Mouse (Mus musculus) heart, embryonic 10.5 days (tissue): ENCODE data around the gene Pcdh9. TPM values are rescaled to one million over a fixed set of nuclear protein-coding genes. Genes with fewer than 3 reads are reported as not detected.

Experiments
- DNase-seq: peaks from one replicate; pipeline ENCODE4 v3.0.0-alpha.2; 2017; ENCODE audit warnings: low spot score
- H3K27ac ChIP-seq: fragments of 300-500 bp; sonication (generic); 2 replicates; pipeline ENCODE4 v1.5.1; 2016; ENCODE audit warnings: mild to moderate bottlenecking
- H3K27me3 ChIP-seq: fragments of 300-500 bp; sonication (generic); 2 replicates; pipeline ENCODE4 v1.6.1; 2016; ENCODE audit warnings: mild to moderate bottlenecking; ENCODE audit not compliant: poor library complexity, insufficient read depth, severe bottlenecking
- H3K36me3 ChIP-seq: fragments of 300-500 bp; sonication (generic); 2 replicates; pipeline ENCODE4 v1.6.1; 2016; ENCODE audit warnings: mild to moderate bottlenecking, moderate library complexity
- H3K4me1 ChIP-seq: fragments of 300-500 bp; sonication (generic); 2 replicates; pipeline ENCODE4 v1.6.1; 2016; ENCODE audit warnings: mild to moderate bottlenecking
- H3K4me3 ChIP-seq: fragments of 300-500 bp; sonication (generic); 2 replicates; pipeline ENCODE4 v1.5.1; 2016; ENCODE audit warnings: mild to moderate bottlenecking, moderate library complexity
- H3K9me3 ChIP-seq: fragments of 300-500 bp; sonication (generic); 2 replicates; pipeline ENCODE4 v1.6.1; 2016; ENCODE audit warnings: mild to moderate bottlenecking, moderate library complexity
- WGBS: fragments of 180-500 bp; shearing (Covaris S2); methylation state at CpG from one replicate; pipeline ENCODE4 v1.1.7; 2016; 5-methylcytosine and 5-hydroxymethylcytosine counted together
- polyA plus RNA-seq: library from polyadenylated mRNA; unstranded; fragments of >200 nt; fragmentation: Nextera tagmentation; extraction: Ambion mirVana; gene quantifications from 2 replicates; pipeline ENCODE4 v1.2.1, GENCODE M21; 2016

Pcdh9 gene
- polyA plus RNA-seq, 1 experiment from 2014 or later, result 3.4 TPM

DNA sequence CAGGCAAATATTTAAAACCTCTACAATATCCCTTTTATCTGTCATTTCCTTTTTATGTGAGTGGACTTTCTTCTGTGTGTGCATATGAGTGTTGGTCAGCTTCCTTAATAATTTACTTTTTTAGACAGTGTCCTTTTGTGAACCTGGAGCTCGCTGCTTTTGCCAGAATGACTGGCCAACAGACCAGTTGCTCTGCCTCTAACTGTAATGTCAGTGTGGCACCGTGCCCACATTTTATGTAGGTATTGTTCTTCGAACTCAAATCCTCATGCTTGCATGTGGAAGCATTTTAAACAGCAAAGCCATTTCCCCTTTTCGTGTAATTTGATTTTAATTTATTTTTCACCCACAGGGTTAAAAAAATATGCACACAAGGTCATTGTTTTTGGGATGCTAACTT, 748.4 kb downstream of the Pcdh9 start:
- no peaks in the 10 kb centered on the region for H3K9me3 ChIP-seq
- no peak overlapping the region for H3K4me3 ChIP-seq
- WGBS, result 78% methylated on average over 4 of the region's 4 CpGs
- no peaks in the 10 kb centered on the region for H3K4me1 ChIP-seq
- no peaks in the 10 kb centered on the region for H3K27me3 ChIP-seq
- H3K27ac ChIP-seq, result no peak overlapping the region
- no peak for DNase-seq
- H3K36me3 ChIP-seq, result no peaks in the 10 kb centered on the region

DNA sequence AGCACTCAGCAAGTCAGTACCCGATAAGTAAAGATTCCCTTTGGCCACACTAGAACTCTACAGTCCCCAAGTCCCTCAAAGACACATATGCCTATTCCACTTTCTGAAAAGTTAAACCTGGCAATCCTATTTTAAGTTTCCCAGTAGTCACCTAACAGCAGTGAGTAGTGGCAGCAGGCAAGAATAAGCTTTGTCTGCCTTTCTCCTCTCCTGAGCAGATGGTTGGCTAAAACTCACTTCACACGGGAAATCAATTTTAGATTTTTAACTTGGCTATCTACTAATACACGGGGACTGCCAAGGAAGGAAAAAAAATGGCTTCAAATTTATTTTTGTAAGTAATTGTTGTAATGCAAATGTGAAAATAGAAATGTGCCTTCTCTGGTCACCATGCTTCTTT, 763.5 kb downstream of the Pcdh9 start:
- Histone ChIP-seq H3K4me3 (no peak overlapping the region), H3K27ac (no peak overlapping the region)
- WGBS, result 78% methylated on average over 3 of the region's 3 CpGs

DNA sequence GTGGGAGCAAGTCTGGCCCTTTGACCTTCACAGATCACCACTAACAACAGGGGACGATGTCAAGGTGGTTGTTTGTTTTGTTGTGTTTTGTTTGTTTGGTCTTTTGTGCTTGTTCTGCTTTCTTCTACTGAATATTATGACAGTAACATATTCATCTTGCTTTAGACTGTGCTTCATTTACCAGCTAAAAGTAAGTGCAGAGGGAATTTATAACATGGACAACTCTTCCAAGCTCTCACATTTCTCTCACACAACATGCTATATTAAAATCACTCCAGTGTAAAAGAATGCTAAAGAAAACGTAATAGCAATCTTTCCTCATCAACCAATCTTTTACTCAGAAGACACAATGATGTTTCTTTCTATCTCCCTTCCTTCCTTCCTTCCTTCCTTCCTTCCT, 787.7 kb downstream of the Pcdh9 start:
- H3K4me1 ChIP-seq, result no peaks in the 10 kb centered on the region
- no peaks in the 10 kb centered on the region for H3K27me3 ChIP-seq
- no peaks in the 10 kb centered on the region for H3K36me3 ChIP-seq
- 68% methylated on average over 2 of the region's 2 CpGs for WGBS
- H3K4me3 ChIP-seq, result no peak overlapping the region
- no peak for DNase-seq
- no peak overlapping the region for H3K27ac ChIP-seq
- no peaks in the 10 kb centered on the region for H3K9me3 ChIP-seq

More for the DNA sequence above, 763.5 kb downstream of the Pcdh9 start:
- Histone ChIP-seq H3K36me3 (no peaks in the 10 kb centered on the region), H3K9me3 (no peaks in the 10 kb centered on the region), H3K4me1 (no peaks in the 10 kb centered on the region), H3K27me3 (no peaks in the 10 kb centered on the region)
- DNase-seq, result no peak

DNA sequence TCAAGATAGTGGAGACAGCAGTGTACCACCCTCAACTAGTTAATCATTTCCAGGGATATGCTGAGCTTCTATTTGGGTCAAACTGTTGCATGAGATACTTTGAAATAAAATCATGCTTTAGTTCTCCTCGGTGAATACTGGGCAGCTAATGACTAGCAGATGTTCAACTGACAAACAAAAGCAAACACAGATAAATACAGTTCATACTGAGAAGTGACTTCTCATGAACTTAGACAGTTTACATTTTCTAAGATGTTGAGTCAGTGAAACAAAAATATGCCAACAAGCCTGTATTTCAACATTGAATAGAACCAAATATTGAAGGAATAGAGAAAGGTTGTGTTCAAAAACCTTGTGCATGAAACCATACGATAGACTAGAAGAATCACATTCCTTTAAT, 795.4 kb downstream of the Pcdh9 start:
- H3K9me3 ChIP-seq, result no peaks in the 10 kb centered on the region
- H3K27ac ChIP-seq, result no peak overlapping the region
- WGBS, result 78% methylated on average over 2 of the region's 2 CpGs
- H3K27me3 ChIP-seq, result no peaks in the 10 kb centered on the region
- no peaks in the 10 kb centered on the region for H3K36me3 ChIP-seq
- H3K4me1 ChIP-seq, result 0 out of 2 replicates have a peak, but pooled peaks cover 5% of the 10 kb centered on the region
- DNase-seq, result no peak
- H3K4me3 ChIP-seq, result no peak overlapping the region

DNA sequence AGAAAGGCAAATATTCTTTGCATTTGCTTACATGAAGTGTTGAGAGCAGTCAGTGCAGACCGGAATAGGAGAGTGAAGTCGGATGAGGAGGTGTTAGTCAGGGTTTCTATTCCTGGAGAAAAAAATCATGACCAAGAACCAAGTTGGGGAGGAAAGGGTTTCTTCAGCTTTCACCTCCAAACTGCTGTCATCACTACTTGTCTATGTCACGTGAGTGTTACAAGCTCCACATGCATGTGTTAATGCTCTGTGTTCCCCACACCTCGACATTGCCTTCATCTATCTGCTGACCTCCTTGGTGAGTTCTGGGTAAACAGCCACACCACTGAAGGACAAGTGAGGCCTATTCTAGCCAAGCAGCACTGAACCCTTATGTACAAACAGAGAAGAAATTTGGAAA, 797.7 kb downstream of the Pcdh9 start:
- no peak for DNase-seq
- no peak overlapping the region for H3K4me3 ChIP-seq
- 0 out of 2 replicates have a peak, but pooled peaks cover 5% of the 10 kb centered on the region for H3K4me1 ChIP-seq
- no peaks in the 10 kb centered on the region for H3K27me3 ChIP-seq
- no peaks in the 10 kb centered on the region for H3K36me3 ChIP-seq
- no peaks in the 10 kb centered on the region for H3K9me3 ChIP-seq
- H3K27ac ChIP-seq, result no peak overlapping the region
- WGBS, result 39% methylated on average over 4 of the region's 4 CpGs

DNA sequence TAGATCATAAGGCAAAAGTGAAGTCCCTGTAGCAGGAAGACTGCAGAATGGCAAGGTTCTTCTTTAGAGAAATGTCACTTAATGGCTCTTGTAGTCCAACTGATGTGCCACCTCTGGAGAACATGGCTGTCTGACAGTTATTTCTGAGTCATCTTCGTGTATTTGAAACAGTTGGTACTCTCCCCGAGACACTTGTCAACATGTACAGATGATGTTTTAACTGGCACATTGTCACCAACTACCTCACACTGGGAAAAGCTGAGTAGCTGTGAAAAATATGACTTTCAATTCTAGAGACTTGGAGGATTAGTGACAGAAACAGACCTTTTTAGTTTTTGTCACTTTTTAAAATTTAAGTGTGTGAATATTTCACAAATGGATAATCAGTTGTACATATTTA, 804.8 kb downstream of the Pcdh9 start:
- DNase-seq, result no peak
- Histone ChIP-seq H3K27me3 (no peaks in the 10 kb centered on the region), H3K9me3 (no peaks in the 10 kb centered on the region), H3K4me1 (no peaks in the 10 kb centered on the region), H3K36me3 (no peaks in the 10 kb centered on the region), H3K27ac (no peak overlapping the region), H3K4me3 (no peak overlapping the region)
- 76% methylated on average over 2 of the region's 2 CpGs for WGBS

DNA sequence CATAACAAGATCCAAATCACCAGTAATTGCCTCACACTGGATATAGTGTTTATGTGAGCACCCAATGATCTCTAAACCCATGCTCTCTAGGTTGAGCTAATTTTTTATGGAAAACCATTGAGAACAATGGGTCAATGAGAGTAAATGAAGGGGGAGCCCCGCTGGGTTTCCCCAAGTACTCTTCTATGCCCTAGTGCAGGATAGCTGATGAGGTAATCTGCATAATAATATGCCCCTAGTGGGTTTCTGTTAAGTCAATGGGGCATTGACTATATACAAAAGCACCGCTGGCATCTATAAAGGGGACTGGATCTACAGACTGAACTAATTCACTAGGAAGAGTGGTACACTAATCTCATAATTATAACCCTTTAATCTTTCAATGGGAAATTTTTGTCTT, 807.3 kb downstream of the Pcdh9 start:
- Histone ChIP-seq H3K27me3 (no peaks in the 10 kb centered on the region), H3K36me3 (no peaks in the 10 kb centered on the region), H3K27ac (no peak overlapping the region), H3K9me3 (no peaks in the 10 kb centered on the region), H3K4me1 (no peaks in the 10 kb centered on the region), H3K4me3 (no peak overlapping the region)
- 39% methylated on average over 2 of the region's 2 CpGs for WGBS
- no peak for DNase-seq

DNA sequence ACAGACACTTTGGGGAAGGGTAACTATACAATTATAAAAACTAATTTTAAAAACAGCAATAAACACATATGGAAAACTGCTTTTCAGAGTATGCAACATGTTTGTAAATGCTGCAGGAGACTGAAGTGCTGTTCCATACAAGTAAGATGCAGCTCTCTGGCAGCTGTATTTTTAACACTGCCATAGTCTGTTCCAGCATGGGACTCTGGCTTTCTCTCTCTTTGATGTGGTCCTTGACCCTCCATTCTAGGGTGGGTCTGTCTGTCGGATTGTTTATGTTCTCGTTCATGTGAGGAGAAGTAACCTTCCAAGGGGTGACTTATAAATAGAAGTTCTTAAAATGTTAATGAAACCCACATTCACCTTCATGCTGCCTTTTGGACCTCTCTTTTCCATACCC, 809.6 kb downstream of the Pcdh9 start:
- Histone ChIP-seq H3K9me3 (no peaks in the 10 kb centered on the region), H3K4me1 (no peaks in the 10 kb centered on the region), H3K36me3 (no peaks in the 10 kb centered on the region), H3K27me3 (no peaks in the 10 kb centered on the region), H3K4me3 (no peak overlapping the region), H3K27ac (no peak overlapping the region)
- DNase-seq, result no peak
- WGBS, result 39% methylated on average over 2 of the region's 2 CpGs

DNA sequence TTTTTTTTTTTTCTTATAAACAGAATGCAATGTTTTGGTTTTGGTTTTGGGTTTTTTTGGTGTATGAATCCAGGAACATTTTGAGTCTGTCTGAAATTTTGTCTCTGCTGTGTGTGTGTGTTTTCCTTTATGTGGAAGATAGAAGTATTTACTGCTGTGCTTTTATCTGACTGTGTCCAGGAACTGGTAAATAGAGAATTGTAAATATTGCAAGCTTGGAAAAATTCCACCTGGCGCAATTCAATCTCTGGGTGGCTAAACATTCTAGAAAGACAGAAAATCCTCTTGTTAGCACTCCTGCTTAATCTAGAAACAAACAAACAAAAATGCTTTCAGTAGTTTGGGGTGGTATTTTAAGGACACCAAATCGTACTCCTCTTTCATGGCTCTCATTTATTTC, 814.7 kb downstream of the Pcdh9 start:
- Histone ChIP-seq H3K9me3 (no peaks in the 10 kb centered on the region), H3K4me1 (no peaks in the 10 kb centered on the region), H3K4me3 (no peak overlapping the region), H3K36me3 (no peaks in the 10 kb centered on the region), H3K27me3 (no peaks in the 10 kb centered on the region), H3K27ac (no peak overlapping the region)
- WGBS, result 72% methylated on average over 2 of the region's 2 CpGs
- DNase-seq, result no peak

DNA sequence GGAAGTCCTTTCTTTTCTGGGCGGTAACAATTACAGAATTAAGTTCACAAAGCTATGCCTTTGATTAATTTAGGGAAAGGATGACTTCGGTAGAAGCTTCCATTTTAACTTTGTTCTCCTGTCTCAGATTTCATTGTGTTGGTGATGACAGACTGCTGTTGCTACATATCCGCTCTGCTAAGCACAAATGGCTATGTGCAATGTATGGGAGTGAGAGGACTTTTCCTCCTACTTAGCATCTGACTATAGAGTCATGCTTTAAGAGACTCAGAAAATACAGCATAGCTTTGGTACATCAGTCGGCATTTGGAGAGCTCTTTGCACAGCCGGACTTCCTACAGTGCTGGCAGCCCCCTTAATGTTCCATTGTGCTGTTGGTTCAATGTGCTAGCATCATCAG, 818.1 kb downstream of the Pcdh9 start:
- H3K27me3 ChIP-seq, result no peaks in the 10 kb centered on the region
- H3K27ac ChIP-seq, result no peak overlapping the region
- no peaks in the 10 kb centered on the region for H3K9me3 ChIP-seq
- no peaks in the 10 kb centered on the region for H3K4me1 ChIP-seq
- no peak overlapping the region for H3K4me3 ChIP-seq
- 81% methylated on average over 5 of the region's 5 CpGs for WGBS
- DNase-seq, result no peak
- no peaks in the 10 kb centered on the region for H3K36me3 ChIP-seq

DNA sequence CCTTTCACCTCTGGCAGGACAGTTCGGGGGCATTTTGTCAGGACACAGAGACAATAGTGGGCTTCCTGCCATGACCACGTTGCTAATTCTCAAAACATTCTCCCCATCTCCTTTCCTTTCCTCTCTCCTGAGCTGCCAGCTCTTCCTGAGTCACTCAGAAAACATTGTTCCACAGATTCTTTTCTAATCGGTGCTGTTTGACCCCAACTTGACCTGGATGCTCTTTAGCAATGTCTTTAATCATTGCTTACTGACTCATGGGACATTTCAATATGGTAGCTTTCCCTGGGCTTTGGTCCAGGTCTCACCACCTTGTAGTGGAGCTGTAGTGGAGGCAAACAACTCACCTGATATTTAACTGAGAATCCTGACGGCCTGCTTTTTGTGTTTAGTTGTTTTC, 820.3 kb downstream of the Pcdh9 start:
- 46% methylated on average over 4 of the region's 4 CpGs for WGBS
- Histone ChIP-seq H3K27ac (no peak overlapping the region), H3K9me3 (no peaks in the 10 kb centered on the region), H3K4me1 (no peaks in the 10 kb centered on the region), H3K36me3 (no peaks in the 10 kb centered on the region), H3K4me3 (no peak overlapping the region), H3K27me3 (no peaks in the 10 kb centered on the region)
- DNase-seq, result no peak

DNA sequence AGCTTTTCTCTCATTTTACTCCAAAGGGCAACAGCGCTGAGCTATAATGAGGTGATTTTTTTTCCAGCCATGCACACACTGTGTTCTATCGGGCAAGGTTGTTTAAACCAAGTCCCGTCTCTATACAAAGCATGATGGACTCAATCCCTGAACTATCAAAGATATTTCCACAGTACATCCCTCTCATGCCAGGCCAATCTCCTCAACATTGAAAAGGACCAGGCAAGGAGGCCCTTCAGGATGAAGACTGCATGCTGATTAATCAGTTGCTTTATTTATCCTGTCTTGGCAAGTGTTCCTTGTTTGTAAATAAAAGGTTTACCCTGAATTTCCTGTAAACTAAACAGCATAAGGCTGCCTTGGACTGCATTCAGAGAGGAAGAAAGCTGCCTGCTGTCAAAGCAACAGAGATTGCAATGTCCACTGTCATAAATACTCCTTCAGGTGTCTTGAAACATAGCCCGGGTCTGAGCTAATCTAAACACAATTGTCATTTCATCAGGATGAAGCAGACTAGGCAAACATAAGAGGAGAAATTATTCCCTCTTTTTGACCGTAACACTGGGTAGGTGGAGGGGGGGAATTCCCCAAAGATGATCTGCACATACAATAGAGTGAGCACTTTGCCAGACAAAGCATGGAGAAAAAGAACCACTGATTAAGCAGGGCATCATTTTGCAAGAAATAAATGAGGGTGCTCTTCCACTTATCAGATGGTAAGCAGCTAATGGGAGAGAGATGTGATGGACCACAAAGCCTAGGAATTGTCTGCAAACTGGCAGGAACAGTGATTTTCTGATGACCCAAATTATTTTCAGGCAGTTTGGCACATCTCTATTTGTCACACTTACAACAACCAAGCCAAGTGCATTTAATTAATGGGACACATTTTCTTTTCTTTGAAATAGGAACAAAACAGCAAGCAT, 822.8 kb downstream of the Pcdh9 start:
- Histone ChIP-seq H3K9me3 (no peaks in the 10 kb centered on the region), H3K36me3 (no peaks in the 10 kb centered on the region), H3K4me3 (no peak overlapping the region), H3K27ac (no peak overlapping the region), H3K27me3 (no peaks in the 10 kb centered on the region), H3K4me1 (no peaks in the 10 kb centered on the region)
- no peak for DNase-seq
- 82% methylated on average over 5 of the region's 5 CpGs for WGBS

DNA sequence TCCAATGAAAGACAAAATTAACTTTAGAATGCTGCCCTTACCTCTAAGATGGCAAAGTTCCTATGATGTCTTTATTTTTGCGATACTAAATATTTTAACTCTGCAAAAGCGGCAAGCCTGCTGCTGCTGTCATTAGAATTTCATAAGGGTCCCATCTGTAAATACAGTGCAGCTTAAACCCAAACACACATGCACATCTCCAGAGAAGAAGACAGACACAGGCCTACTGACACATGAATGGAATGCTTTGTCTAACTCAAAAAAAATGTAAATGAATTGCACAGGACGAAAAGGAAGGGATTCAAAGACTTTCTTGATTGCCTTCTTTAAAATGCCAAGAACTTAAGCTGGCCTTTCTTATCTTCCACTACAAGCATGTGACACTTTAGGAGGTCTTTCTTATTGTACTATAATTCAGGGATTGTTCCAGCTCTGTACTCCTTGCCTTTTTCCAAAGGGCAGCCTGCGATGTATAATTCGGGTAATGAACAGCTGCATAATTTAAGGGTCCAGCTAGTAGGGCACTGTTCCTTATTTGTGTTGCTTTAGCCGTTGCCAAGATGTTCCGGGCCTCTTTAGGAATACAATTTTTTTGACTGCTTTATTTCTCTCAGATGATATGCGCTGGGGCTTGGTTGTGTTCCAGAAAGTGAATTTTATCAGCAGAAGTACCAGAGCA, 823.6 kb downstream of the Pcdh9 start:
- WGBS, result 85% methylated on average over 8 of the region's 8 CpGs
- no peak for DNase-seq

More for the DNA sequence above, 823.6 kb downstream of the Pcdh9 start:
- H3K4me3 ChIP-seq, result no peak overlapping the region
- no peaks in the 10 kb centered on the region for H3K9me3 ChIP-seq
- H3K4me1 ChIP-seq, result no peaks in the 10 kb centered on the region
- no peaks in the 10 kb centered on the region for H3K27me3 ChIP-seq
- H3K36me3 ChIP-seq, result no peaks in the 10 kb centered on the region
- no peak overlapping the region for H3K27ac ChIP-seq
